Mouse (Mus musculus) retina, postnatal 7 days (tissue): Measurements from ENCODE around the gene Spata2.

Source experiments
- DNase-seq: peaks from one replicate; pipeline ENCODE4 v3.0.0-alpha.2; 2012; ENCODE audit warnings: low read depth, low spot score

Gene Spata2

GRCm38 (mm10) chr2:167510485-167510884, 17.8 kb upstream of the Spata2 start:
- no peak for DNase-seq

GRCm38 (mm10) chr2:167508569-167508968, 15.9 kb upstream of the Spata2 start:
- DNase-seq = no peak

GRCm38 (mm10) chr2:167507719-167508385, 15.2 kb upstream of the Spata2 start:
- no peak for DNase-seq

GRCm38 (mm10) chr2:167506546-167507260, 14.0 kb upstream of the Spata2 start:
- no peak for DNase-seq

- no peak for DNase-seq
These were observed 12.4 kb upstream of the Spata2 start for GRCm38 (mm10) chr2:167505127-167505526.

GRCm38 (mm10) chr2:167503896-167504349, 11.2 kb upstream of the Spata2 start:
- no peak for DNase-seq

GRCm38 (mm10) chr2:167503253-167503895, 10.7 kb upstream of the Spata2 start:
- peak; percentile 77 for DNase-seq

- no peak for DNase-seq
These were observed 10.0 kb upstream of the Spata2 start for GRCm38 (mm10) chr2:167502554-167503252.

- no peak for DNase-seq
These were observed 4.6 kb upstream of the Spata2 start for GRCm38 (mm10) chr2:167497272-167497671.

- DNase-seq = no peak
These were observed 3.8 kb upstream of the Spata2 start for GRCm38 (mm10) chr2:167496437-167496836.

- DNase-seq = no peak
These were observed 654 bp downstream of the Spata2 start, which contains the start of gene Rnf114 for GRCm38 (mm10) chr2:167491757-167492708. Rnf114 (plus strand) TSS chr2:167492645.

- DNase-seq = no peak
These were observed 1.7 kb downstream of the Spata2 start for GRCm38 (mm10) chr2:167490813-167491525.

GRCm38 (mm10) chr2:167487994-167488393, 4.7 kb downstream of the Spata2 start:
- DNase-seq = no peak

GRCm38 (mm10) chr2:167487551-167487950, 5.1 kb downstream of the Spata2 start:
- no peak for DNase-seq

GRCm38 (mm10) chr2:167486573-167486972, 6.1 kb downstream of the Spata2 start:
- DNase-seq = no peak

GRCm38 (mm10) chr2:167485501-167486377, 6.9 kb downstream of the Spata2 start:
- DNase-seq = no peak

GRCm38 (mm10) chr2:167484932-167485331, 7.8 kb downstream of the Spata2 start:
- DNase-seq = no peak

GRCm38 (mm10) chr2:167483827-167484410, 8.8 kb downstream of the Spata2 start:
- DNase-seq = no peak
